Mouse (Mus musculus) kidney, adult 9 months (tissue): Measurements from ENCODE around the gene Lyz2.
"Not testable (repeated sequence)": the region's sequence is repeated elsewhere in the genome, so short reads cannot be mapped to it uniquely, and the experiment has no call there.

Experiments
- DNase-seq: peaks from one replicate; pipeline ENCODE4 v3.0.0; 2022

The Lyz2 gene

DNA sequence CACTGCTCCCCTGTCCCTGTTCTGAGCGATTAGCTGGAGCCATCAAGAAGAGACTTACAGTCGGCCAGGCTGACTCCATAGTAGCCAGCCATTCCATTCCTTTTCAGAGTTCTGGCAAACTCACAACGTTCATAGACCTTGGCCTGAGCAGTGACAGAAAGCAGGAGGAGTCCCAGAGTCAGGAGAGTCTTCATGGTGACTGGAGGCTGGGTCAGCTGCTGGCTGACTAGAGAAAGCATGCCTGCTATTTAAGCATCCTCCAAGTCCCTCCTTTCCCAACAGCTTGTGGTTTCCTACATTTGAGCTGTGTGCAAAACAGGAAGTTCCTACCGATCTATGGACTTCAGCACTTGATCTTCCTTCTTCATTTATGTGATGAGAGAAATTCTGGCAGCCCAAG is at the start of gene Lyz2:
TSS of gene Lyz2 (minus strand) at position 273 of the 400 bp plus-strand sequence.
- DNase-seq = peak; percentile 22

DNA sequence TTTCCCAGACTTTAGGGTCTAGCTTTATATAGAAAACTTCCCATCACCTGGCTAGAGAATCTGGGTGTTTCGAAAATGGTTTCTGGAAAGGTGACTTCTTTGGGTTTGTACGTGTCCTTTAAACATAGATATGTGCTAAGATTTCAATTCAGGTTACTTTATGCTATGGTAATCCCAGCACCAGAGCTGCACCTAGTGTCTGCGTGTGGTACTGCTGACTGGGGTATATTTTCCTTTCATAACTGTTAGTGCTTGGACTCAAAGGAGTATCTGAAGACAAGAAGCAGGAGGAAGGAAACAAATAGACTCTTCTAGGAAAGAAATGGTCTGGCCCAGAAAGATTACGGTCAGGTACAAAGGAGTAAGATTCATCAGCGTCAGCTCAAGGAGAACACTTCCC is 48.4 kb upstream of the Lyz2 start:
- DNase-seq = peak; percentile 24

DNA sequence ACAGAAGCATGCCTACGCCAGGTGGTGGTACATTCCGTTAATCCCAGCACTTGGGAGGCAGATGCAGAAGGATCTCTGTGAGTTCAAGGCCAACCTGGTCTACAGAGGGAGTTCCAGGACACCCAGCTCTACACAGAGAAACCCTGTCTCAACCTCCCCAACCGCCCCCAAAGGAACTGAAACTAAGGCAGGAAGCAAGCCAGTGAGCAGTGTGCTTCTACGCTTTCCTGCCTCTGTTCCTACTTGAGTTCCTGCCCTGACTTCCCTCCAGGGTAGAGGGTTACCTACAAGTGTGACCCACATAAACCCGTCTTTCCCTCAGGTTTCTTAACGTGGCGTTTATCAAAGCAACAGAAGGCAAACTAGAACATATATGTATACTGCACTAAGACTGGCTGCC is 41.7 kb upstream of the Lyz2 start:
- no peak for DNase-seq

DNA sequence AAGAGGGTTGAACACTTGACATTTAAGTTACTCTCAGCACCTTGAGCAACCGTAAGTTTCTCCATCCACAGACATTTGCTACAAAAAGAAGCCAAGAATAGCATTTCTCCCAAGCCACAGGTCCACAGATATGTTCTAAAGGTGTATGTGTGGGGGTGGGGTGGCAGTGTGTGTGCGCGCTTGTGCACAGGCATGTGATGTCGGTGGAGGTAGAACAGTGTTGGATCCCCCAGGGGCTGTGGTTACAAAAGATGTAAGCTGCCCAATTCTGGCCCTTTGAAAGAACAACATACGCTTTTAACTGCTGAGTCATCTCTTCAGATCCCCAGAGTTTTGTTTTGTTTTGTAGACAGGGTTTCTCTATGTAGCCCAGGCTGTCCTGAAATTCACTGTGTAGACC is 40.5 kb upstream of the Lyz2 start:
- no peak for DNase-seq

DNA sequence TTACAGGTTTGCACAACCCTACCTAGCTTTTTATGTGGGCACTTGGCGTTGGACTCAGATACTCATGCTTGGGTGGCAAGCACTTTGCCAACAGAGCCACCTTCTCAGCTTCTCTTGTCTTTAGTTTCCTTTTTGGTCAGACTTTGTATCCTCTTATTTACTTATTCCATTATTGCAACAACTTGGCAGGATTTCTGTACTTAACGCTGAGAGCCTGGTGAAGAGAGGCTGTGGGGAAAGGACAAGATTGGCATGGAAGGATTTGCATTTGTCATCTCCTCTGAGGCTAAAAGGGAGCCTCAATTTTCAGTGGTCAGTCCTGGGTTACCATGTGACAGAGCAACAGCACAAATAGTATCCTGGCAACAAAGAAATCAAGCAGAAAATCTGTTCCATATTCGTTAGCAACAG is 38.5 kb upstream of the Lyz2 start:
- no peak for DNase-seq

DNA sequence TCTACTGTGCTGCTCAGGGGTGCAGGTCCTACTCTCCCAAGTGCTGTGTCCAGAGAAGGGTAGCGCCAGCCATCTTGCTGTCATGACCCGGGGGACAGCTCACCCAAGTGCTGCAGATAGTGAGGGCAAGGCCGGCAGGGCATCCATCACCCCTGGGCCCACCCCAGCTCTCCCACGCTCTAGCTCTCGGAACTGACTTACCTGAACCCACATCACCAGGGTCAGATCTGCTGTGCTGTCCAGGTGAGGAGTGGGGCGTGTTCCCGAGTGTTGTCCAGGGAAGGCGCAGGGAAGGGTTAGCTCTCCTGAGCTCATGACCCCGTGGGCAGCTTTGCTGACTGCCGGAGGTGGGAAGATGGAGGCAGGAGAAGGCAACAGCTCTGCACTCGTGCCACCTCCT is 34.3 kb upstream of the Lyz2 start:
- DNase-seq = no peak

DNA sequence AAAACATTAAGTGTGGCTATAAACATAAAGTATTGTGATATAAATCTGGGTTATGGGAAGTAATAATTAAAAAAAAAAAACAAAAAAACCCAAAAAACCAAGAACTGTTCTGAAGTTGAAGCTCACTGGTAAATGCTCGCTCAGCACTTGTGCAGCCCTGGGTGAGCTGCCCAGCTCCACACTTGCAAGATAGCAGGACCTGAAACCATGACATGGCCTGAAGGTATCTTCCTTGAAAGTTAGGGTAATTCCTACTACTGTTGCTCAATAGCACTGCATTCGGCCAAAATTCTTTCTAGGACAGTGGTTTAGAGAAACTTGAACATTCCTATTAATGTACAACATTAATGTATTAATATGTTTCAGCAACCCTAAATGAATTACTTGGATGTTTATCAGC is 31.0 kb upstream of the Lyz2 start:
- no peak for DNase-seq

DNA sequence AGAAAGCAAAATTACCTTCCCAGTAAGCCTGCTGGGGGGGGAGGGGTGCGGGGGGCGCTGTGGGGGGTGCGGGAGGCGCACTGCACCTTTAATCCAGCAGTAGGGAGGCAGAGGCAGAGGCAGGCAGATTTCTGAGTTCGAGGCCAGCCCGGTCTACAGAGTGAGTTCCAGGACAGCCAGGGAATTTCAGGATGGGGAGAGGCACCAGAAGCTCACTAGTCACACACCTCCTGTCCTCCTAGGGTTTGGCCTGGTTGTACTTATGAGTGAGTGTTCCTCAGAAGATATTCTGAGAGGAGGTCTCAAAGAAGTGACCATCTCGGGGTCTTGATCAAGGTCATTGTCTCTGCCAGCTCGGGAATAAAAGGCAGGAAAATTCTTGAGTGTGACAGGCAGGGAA is 30.0 kb upstream of the Lyz2 start:
- DNase-seq = no peak

DNA sequence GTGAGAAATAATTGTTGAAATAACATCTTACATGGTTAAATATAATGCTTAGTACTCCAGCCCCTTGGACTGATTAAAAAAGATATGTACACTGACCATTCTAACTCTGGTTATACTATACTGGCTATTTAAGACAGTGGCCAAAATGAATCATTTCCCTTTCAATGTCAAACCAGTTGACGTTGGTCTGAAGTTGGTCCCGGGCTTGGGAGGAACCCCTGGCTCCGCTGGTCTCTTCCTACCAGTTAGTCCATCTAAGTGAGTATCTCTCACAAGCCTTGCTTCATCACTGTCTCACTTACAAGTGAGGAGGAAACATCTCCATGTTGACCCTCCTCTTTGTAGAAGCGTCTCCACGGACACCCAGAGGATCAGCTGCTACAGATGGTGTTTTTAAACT is 22.2 kb upstream of the Lyz2 start:
- no peak for DNase-seq

DNA sequence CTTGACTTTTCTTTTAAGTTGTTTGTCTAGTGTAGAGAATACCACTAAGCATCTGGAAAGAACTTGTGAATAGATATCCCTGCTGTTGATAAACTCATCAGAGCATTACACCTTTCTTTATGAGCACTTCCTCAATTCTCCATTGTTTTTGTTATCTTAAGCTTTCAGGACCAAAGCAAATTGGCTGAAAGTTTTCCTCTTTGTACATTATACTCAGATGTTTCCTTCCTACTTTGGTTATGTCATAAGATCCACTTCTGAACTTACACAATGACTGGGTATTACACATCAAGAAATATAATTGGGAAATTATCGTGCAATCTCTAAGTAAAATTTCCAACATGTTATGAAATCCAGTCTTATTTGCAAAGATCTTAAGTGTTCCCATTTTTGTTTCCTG is 19.6 kb upstream of the Lyz2 start:
- DNase-seq = no peak

DNA sequence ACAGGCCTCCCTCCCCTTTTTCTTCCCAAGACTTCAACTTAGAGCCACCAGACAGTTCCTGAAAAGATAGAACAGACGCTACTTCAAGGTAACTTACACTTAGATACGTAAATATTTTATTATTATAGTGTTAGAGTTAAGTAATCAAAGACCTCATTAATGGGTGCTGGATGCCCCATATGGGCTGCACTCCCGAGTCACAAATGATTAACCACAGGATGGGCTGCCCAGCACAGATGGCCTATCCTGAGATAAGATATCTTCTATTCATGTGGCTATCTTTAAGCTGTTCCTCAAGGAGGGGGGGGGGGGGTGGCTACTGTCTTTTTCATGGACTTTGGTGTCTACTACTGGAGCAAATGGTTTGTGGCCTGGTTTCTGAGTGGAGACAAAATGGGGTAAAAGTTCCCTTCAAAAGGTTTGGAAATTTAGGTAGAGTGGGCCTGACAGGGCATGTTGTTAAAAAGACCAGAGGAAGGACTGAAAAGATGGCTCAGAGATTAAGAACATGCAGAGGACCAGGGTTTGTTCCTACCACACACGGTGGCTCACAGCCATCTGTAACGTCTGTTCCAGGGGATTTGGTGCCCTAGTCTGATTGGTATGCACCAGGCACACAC is 17.9 kb upstream of the Lyz2 start:
- no peak for DNase-seq

DNA sequence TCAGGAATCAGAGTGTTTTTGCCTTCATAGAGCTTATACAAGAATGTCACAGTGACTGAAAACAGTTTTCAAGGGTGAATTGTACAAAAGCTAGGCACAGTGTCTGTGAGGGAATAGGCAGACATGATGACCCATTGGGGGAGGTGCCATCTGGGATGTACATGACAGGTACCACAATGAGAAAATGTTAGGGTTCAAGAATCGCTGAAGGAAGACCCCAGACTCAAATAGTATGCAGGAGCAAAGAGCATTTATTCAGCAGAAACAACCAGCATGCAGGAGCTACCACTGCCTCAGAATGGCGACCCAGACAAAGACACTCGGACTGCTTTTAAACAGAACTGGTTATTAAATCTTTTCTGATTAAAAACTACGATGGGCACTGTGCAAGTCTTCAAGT is 17.0 kb upstream of the Lyz2 start:
- no peak for DNase-seq

DNA sequence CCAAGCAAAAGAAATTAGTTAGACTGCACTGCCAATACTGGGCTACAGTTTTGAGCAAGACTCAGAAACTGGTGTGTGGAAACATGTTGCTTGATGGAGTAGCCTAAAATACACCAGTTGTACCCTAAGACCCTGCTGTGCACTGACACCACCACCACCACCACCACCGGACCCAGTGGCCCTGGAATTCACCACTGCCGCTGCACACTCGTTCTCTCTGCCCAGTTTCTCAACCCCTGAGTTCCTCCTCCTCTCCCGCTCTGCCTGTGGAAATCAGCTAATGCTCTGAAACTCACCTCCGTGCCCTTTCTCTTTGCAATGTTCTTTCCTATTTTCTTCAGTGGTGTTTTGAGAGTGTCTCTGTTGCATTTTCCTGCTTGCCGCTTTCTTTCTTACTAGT is 16.2 kb upstream of the Lyz2 start:
- no peak for DNase-seq

DNA sequence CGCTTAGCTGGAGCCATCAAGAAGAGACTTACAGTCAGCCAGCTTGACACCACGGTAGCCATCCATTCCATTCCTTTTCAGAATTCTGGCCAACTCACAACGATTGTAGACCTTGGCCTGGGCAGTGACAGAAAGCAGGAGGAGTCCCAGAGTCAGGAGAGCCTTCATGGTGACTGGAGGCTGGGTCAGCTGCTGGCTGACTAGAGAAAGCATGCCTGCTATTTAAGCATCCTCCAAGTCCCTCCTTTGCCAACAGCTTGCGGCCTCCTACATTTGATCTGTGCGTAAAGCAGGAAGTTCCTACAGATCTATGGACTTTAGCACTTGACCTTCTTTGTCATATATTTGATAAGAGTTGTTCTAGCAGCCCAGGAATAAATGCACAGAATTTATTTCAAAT is 10.6 kb upstream of the Lyz2 start, which contains the start of gene Lyz1:
TSS of gene Lyz1 (minus strand) at position 198 of the 400 bp plus-strand sequence.
- DNase-seq = no peak

DNA sequence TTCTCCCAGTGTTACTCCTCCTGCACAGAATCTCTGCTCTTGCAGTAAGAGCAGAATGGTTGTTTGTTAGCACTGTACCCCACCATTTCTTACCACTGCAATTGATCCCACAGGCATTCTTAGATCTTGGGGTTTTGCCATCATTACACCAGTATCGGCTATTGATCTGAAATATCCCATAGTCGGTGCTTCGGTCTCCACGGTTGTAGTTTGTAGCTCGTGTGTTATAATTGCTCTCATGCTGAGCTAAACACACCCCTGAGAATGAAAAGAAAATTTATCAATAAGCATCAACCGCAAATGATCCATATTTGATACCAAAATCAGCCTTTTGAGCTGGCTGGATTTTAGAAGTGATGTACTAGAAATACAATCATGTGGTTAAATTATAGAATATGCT is 8.8 kb upstream of the Lyz2 start:
- not testable (repeated sequence) for DNase-seq

DNA sequence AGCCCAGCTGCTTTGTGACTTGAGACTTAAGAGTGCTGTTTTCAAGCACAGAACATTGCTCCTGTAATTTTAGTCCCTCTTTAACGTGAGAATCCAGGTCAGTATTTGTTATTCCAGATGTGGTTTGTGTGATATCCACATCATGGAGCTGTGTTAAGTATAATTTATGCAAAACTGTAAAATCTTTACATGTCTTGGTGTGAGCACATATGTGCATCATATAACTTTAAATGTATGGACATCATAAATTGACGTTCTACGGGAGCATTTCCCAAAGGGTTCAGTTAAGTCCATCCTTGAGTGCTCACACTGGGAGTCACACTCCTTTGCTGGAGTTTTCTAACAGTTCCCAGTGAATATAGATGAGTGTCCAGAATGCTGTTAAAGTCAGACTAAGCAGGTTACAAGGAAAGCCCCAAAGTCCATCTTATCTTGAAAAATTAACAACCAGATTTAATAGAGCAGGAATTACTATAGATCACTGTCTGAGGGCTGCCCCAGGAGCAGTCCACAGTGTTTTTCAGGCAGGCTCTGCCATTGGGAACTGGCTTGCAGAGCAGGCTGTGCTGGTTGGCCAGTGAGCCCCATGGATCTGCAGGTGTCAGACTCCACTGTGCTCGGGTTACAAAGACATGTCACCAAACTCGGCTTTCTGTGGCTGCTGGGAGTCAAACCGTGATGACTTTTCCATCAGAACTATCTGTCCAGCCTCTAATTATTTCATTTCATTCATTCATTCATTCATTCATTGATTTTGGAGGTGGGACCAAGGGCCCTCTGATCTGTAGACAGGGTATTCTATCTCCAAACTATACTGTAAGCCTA is 8.1 kb upstream of the Lyz2 start:
- DNase-seq = no peak

DNA sequence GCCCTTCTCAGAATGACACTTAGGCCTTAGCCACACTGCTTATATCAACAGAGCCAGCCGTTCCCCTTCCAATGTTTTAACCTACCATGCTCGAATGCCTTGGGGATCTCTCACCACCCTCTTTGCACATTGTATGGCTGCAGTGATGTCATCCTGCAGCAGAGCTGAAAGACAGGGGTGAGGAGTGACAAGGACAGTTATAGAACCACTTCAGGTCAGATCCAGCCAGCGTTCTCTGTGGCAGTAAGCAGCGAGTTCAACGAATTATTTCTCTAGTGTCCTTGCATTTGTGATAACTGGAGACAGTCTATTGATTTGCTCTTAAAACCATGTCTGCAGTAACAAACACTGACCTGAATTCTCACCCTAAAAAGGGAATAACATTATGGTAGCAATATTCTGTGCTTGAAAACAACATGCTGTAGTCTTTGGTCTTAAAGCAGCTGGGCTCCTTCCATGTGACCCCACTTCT is 6.9 kb upstream of the Lyz2 start:
- DNase-seq = not testable (repeated sequence)

DNA sequence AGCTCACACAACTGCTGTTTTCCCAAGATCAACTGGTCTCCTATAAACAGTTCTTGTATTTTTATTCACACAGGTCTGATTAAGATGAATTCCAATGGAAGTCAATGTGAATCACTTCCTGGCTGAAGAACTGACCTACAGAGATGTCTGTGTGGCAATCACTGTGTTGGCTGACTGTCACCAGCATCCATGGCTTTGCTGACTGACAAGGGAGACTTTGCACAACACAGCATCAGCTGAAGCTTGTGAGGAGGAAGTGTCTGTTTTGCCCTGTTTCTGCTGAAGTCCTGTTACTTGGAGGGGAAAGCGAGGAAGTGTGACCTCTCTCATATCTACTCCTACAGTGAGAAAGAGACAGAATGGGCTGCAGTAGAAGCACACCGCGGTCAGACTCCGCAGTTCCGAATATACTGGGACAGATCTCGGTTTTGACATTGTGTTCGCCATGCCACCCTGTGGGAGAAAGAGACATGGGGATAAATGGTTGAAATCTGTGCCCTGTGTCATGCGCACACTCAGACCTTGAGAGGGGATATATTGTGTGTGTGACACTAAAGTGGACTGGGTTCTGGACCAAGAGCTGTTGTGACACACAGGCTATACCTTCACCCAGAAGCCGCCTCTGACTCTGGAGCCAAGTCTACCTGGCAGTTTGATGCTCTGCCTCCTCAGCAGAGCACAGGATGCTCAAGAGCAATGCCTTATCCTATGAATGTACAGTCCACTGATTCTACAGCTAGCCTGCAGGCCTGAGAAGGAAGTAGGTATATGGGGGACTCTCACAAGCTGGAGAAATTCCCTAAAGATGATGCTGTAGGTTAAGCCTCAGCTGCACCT is 6.3 kb upstream of the Lyz2 start:
- DNase-seq = no peak

DNA sequence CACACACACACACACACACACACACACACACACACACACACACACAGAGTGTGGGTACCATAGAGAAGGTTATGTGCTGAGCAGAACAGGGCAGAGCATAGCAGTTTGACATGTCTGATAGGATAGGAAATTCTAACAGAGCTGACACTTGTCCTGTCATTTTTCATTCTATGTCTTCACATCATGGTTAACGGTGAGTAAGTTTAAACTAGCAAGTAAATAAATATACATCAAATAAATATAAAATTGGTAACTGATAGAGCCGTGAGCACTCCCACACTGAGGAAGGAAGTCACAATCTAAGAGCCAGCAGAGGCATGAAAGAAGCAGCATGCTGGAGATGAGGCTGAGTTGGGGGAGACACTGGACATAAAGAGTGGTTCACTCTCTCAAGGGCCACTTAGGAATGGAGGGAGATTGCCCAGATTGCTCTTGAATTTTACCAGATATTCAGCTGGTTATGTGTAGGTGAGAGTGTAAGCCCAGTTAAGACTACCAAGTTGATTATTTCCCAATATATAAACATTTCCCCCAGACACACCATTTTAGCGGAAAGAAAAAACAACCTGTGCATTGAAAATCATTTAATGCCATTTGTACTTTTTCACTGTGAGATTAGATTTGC is 5.2 kb upstream of the Lyz2 start:
- DNase-seq = no peak

DNA sequence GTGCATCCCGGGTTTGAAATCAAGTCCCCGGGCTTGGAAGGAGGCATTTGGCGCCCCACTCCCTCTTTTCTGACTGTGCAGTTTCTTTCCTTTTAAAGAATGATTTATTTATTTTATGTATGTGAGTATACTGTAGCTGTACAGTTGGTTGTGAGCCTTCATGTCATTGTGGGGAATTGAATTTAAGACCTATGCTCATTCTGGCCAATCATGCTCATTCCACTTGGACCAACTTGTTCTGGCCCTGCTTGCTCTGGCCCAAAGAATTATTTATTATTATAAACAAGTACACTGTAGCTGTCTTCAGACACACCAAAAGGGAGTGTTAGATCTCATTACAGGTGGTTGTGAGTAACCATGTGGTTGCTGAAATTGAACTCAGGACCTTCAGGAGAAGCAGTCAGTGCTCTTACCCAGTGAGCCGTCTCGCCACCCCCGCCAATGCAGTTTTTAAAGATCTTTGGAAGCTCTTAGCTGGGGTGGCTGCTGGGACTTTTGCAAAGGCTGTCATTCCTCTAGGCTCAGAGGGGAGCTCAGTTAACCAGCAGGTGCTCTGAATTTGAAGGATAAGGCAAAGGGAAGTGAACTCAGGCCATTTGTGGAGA is 4.3 kb upstream of the Lyz2 start:
- no peak for DNase-seq

DNA sequence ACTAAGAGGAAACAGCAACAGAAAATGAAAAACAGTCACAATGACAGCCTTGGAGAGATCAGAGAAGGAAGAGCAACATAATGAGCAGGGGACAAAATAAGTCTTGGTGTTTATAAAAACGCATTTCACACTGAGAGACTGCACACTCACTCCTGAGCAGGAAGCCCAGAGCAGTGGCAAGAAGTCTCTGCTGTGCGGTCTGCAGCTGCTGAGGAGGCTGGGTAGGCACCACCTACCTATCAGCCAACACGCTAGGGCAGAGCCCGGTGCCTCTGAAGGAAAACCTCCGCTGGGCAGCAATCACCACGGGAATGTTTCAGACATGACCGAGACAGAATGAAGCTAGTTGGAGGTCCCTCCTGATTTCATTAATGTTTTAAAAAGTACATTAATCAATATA is 3.5 kb upstream of the Lyz2 start:
- not testable (repeated sequence) for DNase-seq
